ENCODE assay signal across 15 mouse cellular contexts in the genomic region with DNA sequence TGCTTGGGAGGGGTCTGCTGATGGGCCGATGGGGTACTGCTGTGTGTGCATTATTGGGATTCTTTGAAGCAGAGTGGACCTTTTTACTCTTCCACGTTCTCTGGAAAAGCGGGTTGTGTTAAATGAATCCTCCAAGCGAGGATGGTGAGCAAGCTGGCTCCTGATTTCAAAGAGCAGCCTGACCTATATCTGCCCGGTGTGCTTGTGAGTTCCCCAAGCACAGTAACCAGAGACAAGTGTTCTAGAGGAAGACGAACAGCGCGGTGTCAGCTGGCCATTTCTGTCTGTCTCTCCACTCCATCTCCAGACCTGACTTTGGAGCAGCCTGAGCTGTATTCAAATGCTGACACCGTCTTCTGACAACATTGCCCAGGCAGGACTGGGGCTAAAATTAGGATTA.
DNase-seq lines count a peak whose midpoint lies in the region; ATAC-seq and TF ChIP-seq lines count a peak whose summit lies in the region.
"Had no signal": no experiment of that assay in that cellular context is flagged by ENCODE, and none has a peak within 500 bp of the region (broad histone marks: within the 10 kb centered on the region; RNA-seq: fewer than 3 reads in every experiment).

No protein-coding gene starts in this region.

- no peak for ATAC-seq in hindbrain, embryonic 13.5 days (ENCODE audit: low FRiP score)
- ATAC-seq in forebrain, postnatal 0 days: no peak
- ATAC-seq: inflammation-experienced regulatory T-cells, adult 6 months had no signal

- H3K4me1 ChIP-seq in hindbrain, embryonic 13.5 days (replicated peaks): peaks cover 34% of the 10 kb centered on the region
- H3K4me1 ChIP-seq in hindbrain, embryonic 10.5 days (replicated peaks): peaks cover 24% of the 10 kb centered on the region
- H3K4me1 ChIP-seq in forebrain, postnatal 0 days (ENCODE audit: insufficient read depth): no peaks in the 10 kb centered on the region

- H3K9ac ChIP-seq in hindbrain, embryonic 13.5 days: peak overlapping the region; percentile 53; the same call in 1 of the 2 replicates
- 0 out of 2 replicates have a peak overlapping the region, but pooled peaks have one; percentile 58 for H3K9ac ChIP-seq in forebrain, postnatal 0 days
- H3K9ac ChIP-seq: stomach, embryonic 15.5 days had no signal

- peak overlapping the region; percentile 40 for H3K4me3 ChIP-seq in hindbrain, embryonic 13.5 days
- H3K4me3 ChIP-seq in hindbrain, embryonic 10.5 days: no peak overlapping the region
- H3K4me3 ChIP-seq in forebrain, postnatal 0 days (ENCODE audit: low read depth, low read length): peak overlapping the region; percentile 46
- H3K4me3 ChIP-seq: stomach, embryonic 15.5 days had no signal

- 0 out of 2 replicates have a peak, but pooled peaks cover 4% of the 10 kb centered on the region for H3K27me3 ChIP-seq in hindbrain, embryonic 13.5 days
- no peaks in the 10 kb centered on the region for H3K27me3 ChIP-seq in hindbrain, embryonic 10.5 days (ENCODE audit: insufficient read depth, poor library complexity, severe bottlenecking)
- H3K27me3 ChIP-seq in forebrain, postnatal 0 days (ENCODE audit: insufficient read depth, low read length): no peaks in the 10 kb centered on the region

- WGBS in hindbrain, embryonic 13.5 days: 75% methylated on average over 9 of the region's 9 CpGs
- WGBS in hindbrain, embryonic 10.5 days: 84% methylated on average over 9 of the region's 9 CpGs
- WGBS in forebrain, postnatal 0 days: 68% methylated on average over 9 of the region's 9 CpGs

- no peaks in the 10 kb centered on the region for H3K36me3 ChIP-seq in hindbrain, embryonic 13.5 days
- H3K36me3 ChIP-seq in hindbrain, embryonic 10.5 days: no peaks in the 10 kb centered on the region
- H3K36me3 ChIP-seq in forebrain, postnatal 0 days (ENCODE audit: insufficient read depth): no peaks in the 10 kb centered on the region
- H3K36me3 ChIP-seq: stomach, embryonic 15.5 days had no signal

- peak overlapping the region; percentile 84; the same call in 1 of the 2 replicates for H3K27ac ChIP-seq in hindbrain, embryonic 13.5 days
- H3K27ac ChIP-seq in hindbrain, embryonic 10.5 days: no peak overlapping the region
- H3K27ac ChIP-seq in forebrain, postnatal 0 days (ENCODE audit: low read depth, low read length): 0 out of 2 replicates have a peak overlapping the region, but pooled peaks have one; percentile 80
- H3K27ac ChIP-seq: stomach, embryonic 15.5 days had no signal

- no peak for TF ChIP-seq CTCF in forebrain, postnatal 0 days (IDR thresholded peaks at IDR 0.05; ENCODE audit: low read depth)

- peak; percentile 11 for DNase-seq in cerebellum, adult 11 months
- no peak for DNase-seq in cerebellum, adult 8-10 months
- DNase-seq in hindbrain, embryonic 10.5 days (ENCODE audit: low spot score): no peak
- DNase-seq in brain, adult 2 months (ENCODE audit: low read depth, low spot score): peak; percentile 53
- DNase-seq in forebrain, postnatal 0 days: no peak
- no peak for DNase-seq in layer of hippocampus, postnatal 10 days (ENCODE audit: low spot score in 2 of 2)
- no peak for DNase-seq in embryo, embryonic 11 days
- DNase-seq: adrenal gland, postnatal 10 days; gastrocnemius, postnatal 14 days; kidney, postnatal 10 days; lung, adult 2 months; right cerebral cortex, postnatal 4 days had no signal

- H3K4me2 ChIP-seq in hindbrain, embryonic 13.5 days: peak overlapping the region; percentile 57
- peak overlapping the region; percentile 63 for H3K4me2 ChIP-seq in forebrain, postnatal 0 days (ENCODE audit: low read depth)

- H3K9me3 ChIP-seq in hindbrain, embryonic 13.5 days: no peaks in the 10 kb centered on the region
- H3K9me3 ChIP-seq in hindbrain, embryonic 10.5 days: no peaks in the 10 kb centered on the region
- H3K9me3 ChIP-seq in forebrain, postnatal 0 days (ENCODE audit: low read length): no peaks in the 10 kb centered on the region
- H3K9me3 ChIP-seq: stomach, embryonic 15.5 days had no signal

Comparison
In these comparisons a context has a peak if more than half of its experiments do, and no peak if none do; other contexts are left out.
1. DNase-seq: peak in cerebellum, adult 11 months (single experiment) and brain, adult 2 months (single experiment); none in cerebellum, adult 8-10 months (single experiment), hindbrain, embryonic 10.5 days (single experiment), forebrain, postnatal 0 days (single experiment), layer of hippocampus, postnatal 10 days (0 of 2) and embryo, embryonic 11 days (single experiment).